In the genomic region with DNA sequence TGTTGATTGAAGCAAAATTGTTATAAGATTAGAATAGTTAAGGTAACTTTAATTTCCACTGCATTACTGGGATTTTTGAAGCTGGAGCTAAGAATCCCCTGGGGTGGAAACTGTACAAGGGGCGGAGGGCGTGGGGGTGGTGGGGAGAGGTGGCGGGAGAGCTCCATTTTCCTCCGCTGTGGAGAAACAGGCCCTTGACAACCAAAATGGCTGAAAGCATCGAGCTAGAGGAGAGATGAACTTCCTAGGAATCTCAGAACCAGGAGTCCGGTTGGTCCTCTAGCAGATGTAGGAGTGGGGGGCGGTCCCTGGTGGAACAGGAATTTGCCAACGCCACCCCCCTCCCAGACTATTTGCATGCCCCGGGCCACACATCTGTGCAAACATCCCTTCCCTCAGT, we compare ENCODE assay signal across 14 mouse cellular contexts.
"Had no signal": no experiment of that assay in that cellular context is flagged by ENCODE, and none has a peak within 500 bp of the region (broad histone marks: within the 10 kb centered on the region; RNA-seq: fewer than 3 reads in every experiment).

No protein-coding gene starts in this region.

- H3K9ac ChIP-seq: limb, embryonic 12.5 days; liver, embryonic 12.5 days; lung, embryonic 14.5 days; midbrain, embryonic 13.5 days; neural tube, embryonic 15.5 days had no signal

- H3K9me3 ChIP-seq: liver, embryonic 12.5 days; midbrain, embryonic 13.5 days; neural tube, embryonic 15.5 days had no signal

- ATAC-seq: liver, embryonic 12.5 days; midbrain, embryonic 13.5 days had no signal

- H3K4me3 ChIP-seq: limb, embryonic 12.5 days; liver, embryonic 12.5 days; midbrain, embryonic 13.5 days; myocyte; neural tube, embryonic 15.5 days had no signal

- H3K36me3 ChIP-seq: limb, embryonic 12.5 days; liver, embryonic 12.5 days; midbrain, embryonic 13.5 days; neural tube, embryonic 15.5 days had no signal

- H3K27ac ChIP-seq: limb, embryonic 12.5 days; liver, embryonic 12.5 days; midbrain, embryonic 13.5 days; neural tube, embryonic 15.5 days; stomach, postnatal 0 days had no signal

- H3K4me2 ChIP-seq: limb, embryonic 12.5 days; liver, embryonic 12.5 days; lung, embryonic 14.5 days; midbrain, embryonic 13.5 days; neural tube, embryonic 15.5 days had no signal

- DNase-seq: kidney, adult 8-10 months; kidney, postnatal 25 days; layer of hippocampus, adult 9-11 months; layer of hippocampus, postnatal 36 days; lung, embryonic 14.5 days; lung, postnatal 14 days; right cerebral cortex, postnatal 14 days; thymus, postnatal 4 days had no signal
